Mouse (Mus musculus) liver, postnatal 0 days (tissue): Measurements from ENCODE around the gene Aaas. TPM values are rescaled to one million over a fixed set of nuclear protein-coding genes. Genes with fewer than 3 reads are reported as not detected.

Experiments
- ATAC-seq: fragments of 200-750 bp; cut with Nextera tagmentation; 2 replicates; pipeline ENCODE4 v1.8.0; 2017; ENCODE audit warnings: mild to moderate bottlenecking, moderate library complexity
- DNase-seq: peaks from one replicate; pipeline ENCODE4 v3.0.0-alpha.2; 2016
- H3K27ac ChIP-seq: fragments of 300-500 bp; sonication (generic); 2 replicates; pipeline ENCODE4 v1.5.1; 2014; ENCODE audit warnings: antibody characterized with exemption, moderate library complexity, mild to moderate bottlenecking, low read depth
- H3K27me3 ChIP-seq: fragments of 300-500 bp; sonication (generic); 2 replicates; pipeline ENCODE4 v1.6.1; 2014; ENCODE audit warnings: low read length, control low read depth, mixed read lengths; ENCODE audit not compliant: insufficient read depth
- H3K36me3 ChIP-seq: fragments of 300-500 bp; sonication (generic); replicated peaks from 2 replicates; pipeline ENCODE4 v1.6.1; 2014; ENCODE audit warnings: mild to moderate bottlenecking, control low read depth, low read length, moderate library complexity, mixed read lengths; ENCODE audit not compliant: insufficient read depth
- H3K4me1 ChIP-seq: fragments of 300-500 bp; sonication (generic); 2 replicates; pipeline ENCODE4 v1.6.1; 2014; ENCODE audit warnings: antibody characterized with exemption, mild to moderate bottlenecking, control low read depth; ENCODE audit not compliant: insufficient read depth
- H3K4me2 ChIP-seq: fragments of 300-500 bp; sonication (generic); 2 replicates; pipeline ENCODE4 v1.6.1; 2014; ENCODE audit warnings: low read depth, mild to moderate bottlenecking, low read length, moderate library complexity, mixed read lengths
- H3K4me3 ChIP-seq: fragments of 300-500 bp; sonication (generic); 2 replicates; pipeline ENCODE4 v1.5.1; 2014; ENCODE audit warnings: low read depth, low read length
- H3K9ac ChIP-seq: fragments of 300-500 bp; sonication (generic); replicated peaks from 2 replicates; pipeline ENCODE4 v1.6.1; 2014; ENCODE audit warnings: mild to moderate bottlenecking, moderate library complexity
- H3K9me3 ChIP-seq: fragments of 300-500 bp; sonication (generic); 2 replicates; pipeline ENCODE4 v1.6.1; 2016; ENCODE audit warnings: mild to moderate bottlenecking, control low read depth, low read length, mixed read lengths
- CTCF ChIP-seq: sonication (generic); IDR thresholded peaks from 2 replicates; pipeline ENCODE4 v1.5.1; 2016; ENCODE audit warnings: antibody characterized with exemption, low read depth
- EP300 ChIP-seq: IDR thresholded peaks from 2 replicates; pipeline ENCODE4 v1.6.1; 2016; ENCODE audit warnings: antibody characterized with exemption, low read depth, mild to moderate bottlenecking
- WGBS: fragments of 180-500 bp; shearing (Covaris S2); extraction: QIAGEN DNeasy Blood & Tissue Kit; methylation state at CpG from one replicate; pipeline ENCODE4 v1.1.7; 2014; ENCODE audit not compliant: insufficient replicate concordance; 5-methylcytosine and 5-hydroxymethylcytosine counted together
- polyA plus RNA-seq: library from polyadenylated mRNA; unstranded; fragments of >200 nt; fragmentation: Nextera tagmentation; extraction: Ambion mirVana; gene quantifications from 2 replicates; pipeline ENCODE4 v1.2.1, GENCODE M21; 2015

The Aaas gene
- polyA plus RNA-seq, 1 experiment from 2014 or later, result 18.8 TPM

- H3K27ac ChIP-seq, result no peak overlapping the region
- H3K9me3 ChIP-seq, result no peaks in the 10 kb centered on the region
- DNase-seq (no peak), ATAC-seq (no peak)
- TF ChIP-seq CTCF (no peak), EP300 (no peak)
- H3K4me1 ChIP-seq, result peaks cover 17% of the 10 kb centered on the region
- H3K27me3 ChIP-seq, result no peaks in the 10 kb centered on the region
- no peaks in the 10 kb centered on the region for H3K36me3 ChIP-seq
- H3K4me2 ChIP-seq, result no peak overlapping the region
- 66% methylated on average over 3 of the region's 3 CpGs for WGBS
- H3K4me3 ChIP-seq, result no peak overlapping the region
- H3K9ac ChIP-seq, result no peak overlapping the region
These were observed 38.4 kb upstream of the Aaas start for GRCm38 (mm10) chr15:102388942-102389341.

GRCm38 (mm10) chr15:102386640-102387039, 36.1 kb upstream of the Aaas start:
- no peak overlapping the region for H3K9ac ChIP-seq
- 45% methylated on average over 9 of the region's 9 CpGs for WGBS
- ATAC-seq (peak; percentile 35; the same call in 1 of the 2 replicates), DNase-seq (peak; percentile 77)
- H3K36me3 ChIP-seq, result no peaks in the 10 kb centered on the region
- H3K27ac ChIP-seq, result no peak overlapping the region
- no peak overlapping the region for H3K4me3 ChIP-seq
- TF ChIP-seq CTCF, result no peak
- TF ChIP-seq EP300, result no peak
- H3K4me1 ChIP-seq, result peaks cover 3% of the 10 kb centered on the region; the same call in 1 of the 2 replicates
- no peaks in the 10 kb centered on the region for H3K9me3 ChIP-seq
- no peak overlapping the region for H3K4me2 ChIP-seq
- H3K27me3 ChIP-seq, result no peaks in the 10 kb centered on the region

DNA sequence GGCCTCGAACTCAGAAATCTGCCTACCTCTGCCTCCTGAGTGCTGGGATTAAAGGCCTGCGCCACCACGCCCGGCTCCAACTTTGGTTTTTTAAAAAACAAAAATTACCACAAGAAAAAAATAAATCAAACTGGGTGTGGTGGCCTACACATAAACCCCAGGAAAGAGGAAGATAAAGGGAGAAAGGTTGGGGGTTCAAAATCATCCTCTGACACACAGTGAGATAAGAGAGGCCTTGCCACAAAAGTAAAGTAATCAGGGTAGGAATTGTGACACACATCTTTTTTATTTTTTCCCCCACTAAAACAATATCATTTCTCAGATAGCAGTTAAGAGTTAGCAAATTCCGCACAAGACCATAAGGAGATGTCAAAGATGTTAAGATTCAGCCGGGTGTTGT, 33.1 kb upstream of the Aaas start:
- Histone ChIP-seq H3K4me1 (peaks cover 3% of the 10 kb centered on the region; the same call in 1 of the 2 replicates), H3K4me3 (no peak overlapping the region), H3K36me3 (no peaks in the 10 kb centered on the region), H3K27ac (no peak overlapping the region), H3K4me2 (no peak overlapping the region), H3K9ac (no peak overlapping the region), H3K9me3 (no peaks in the 10 kb centered on the region), H3K27me3 (no peaks in the 10 kb centered on the region)
- ATAC-seq (no peak), DNase-seq (no peak)
- WGBS, result 64% methylated on average over 6 of the region's 6 CpGs
- TF ChIP-seq EP300, result no peak

DNA sequence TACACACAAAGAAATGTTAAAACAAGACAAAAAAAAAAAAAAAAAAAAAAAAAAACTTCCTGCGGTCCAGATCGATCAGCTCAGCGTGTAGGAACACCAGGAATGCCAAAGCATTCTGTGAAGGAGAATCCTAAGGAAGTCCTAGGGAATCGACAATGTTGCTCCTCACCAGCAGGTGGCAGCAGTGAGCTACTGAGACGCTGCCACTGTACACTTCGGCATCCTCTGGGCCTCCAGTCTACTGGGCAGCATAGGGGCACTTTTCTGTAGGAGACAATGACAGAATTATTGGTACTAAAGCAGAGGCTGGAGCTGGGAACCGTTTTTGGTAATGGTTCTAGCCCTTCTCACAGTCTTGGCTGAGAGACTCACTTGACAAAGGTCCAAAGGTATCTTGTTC, 31.0 kb upstream of the Aaas start:
- no peak for TF ChIP-seq EP300
- peak; percentile 99 for TF ChIP-seq CTCF
- H3K27me3 ChIP-seq, result no peaks in the 10 kb centered on the region
- H3K36me3 ChIP-seq, result no peaks in the 10 kb centered on the region
- H3K9ac ChIP-seq, result no peak overlapping the region
- H3K9me3 ChIP-seq, result no peaks in the 10 kb centered on the region
- no peak overlapping the region for H3K4me2 ChIP-seq
- peak; percentile 87 for DNase-seq
- peaks cover 9% of the 10 kb centered on the region for H3K4me1 ChIP-seq
- peak; percentile 30; the same call in 1 of the 2 replicates for ATAC-seq
- H3K4me3 ChIP-seq, result no peak overlapping the region
- WGBS, result under 1% methylated on average over 7 of the region's 7 CpGs
- H3K27ac ChIP-seq, result no peak overlapping the region

DNA sequence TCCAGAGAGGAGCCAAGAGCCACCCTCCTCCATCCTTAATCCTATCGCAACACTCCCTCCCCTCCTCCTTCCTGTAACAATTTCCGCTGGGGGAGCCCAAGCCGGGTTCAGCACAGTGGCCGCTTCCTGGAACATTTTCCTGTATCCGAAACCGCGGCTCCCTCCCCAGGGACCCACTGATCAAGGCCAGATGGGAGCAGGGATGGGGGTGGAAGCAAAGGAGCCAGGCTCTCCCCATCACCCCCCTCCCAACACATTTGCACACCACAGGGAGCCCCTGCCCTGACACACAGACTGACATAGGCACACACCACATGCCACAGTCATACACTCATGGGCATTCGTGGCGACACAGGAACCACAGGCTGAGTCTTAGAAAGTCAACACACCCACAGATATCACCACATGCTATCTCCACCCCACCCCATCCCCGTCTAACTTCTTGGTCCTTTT, 27.3 kb upstream of the Aaas start:
- no peak for TF ChIP-seq CTCF
- 0 out of 2 replicates have a peak, but pooled peaks have one; percentile 26 for TF ChIP-seq EP300
- H3K4me3 ChIP-seq, result peak overlapping the region; percentile 65; the same call in 1 of the 2 replicates
- 8% methylated on average over 10 of the region's 10 CpGs for WGBS
- H3K9ac ChIP-seq, result 0 out of 2 replicates have a peak overlapping the region, but pooled peaks have one; percentile 9
- ATAC-seq (0 out of 2 replicates have a peak, but pooled peaks have one; percentile 21), DNase-seq (no peak)
- H3K9me3 ChIP-seq, result no peaks in the 10 kb centered on the region
- H3K36me3 ChIP-seq, result no peaks in the 10 kb centered on the region
- peaks cover 13% of the 10 kb centered on the region for H3K4me1 ChIP-seq
- peak overlapping the region; percentile 29; the same call in 1 of the 2 replicates for H3K27ac ChIP-seq
- H3K27me3 ChIP-seq, result no peaks in the 10 kb centered on the region
- peak overlapping the region; percentile 98 for H3K4me2 ChIP-seq

DNA sequence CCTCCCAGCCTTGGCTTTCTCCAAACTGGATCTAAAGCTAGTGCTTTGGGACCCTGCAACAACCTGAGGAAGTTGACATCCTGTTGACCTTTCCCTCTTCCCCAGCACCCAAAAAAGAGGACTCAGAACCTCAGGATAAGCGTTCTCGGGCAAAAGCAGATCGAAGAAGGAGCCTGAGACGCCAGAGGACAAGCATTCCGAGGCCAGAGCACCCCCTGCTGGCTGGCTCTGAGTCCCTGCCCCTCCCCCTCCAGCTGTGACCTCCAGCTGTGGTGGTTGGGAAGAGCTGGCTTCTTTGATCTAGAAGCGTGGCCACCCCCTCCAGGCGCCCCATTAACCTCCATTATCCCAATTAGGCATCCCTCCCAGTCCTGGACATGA, 26.6 kb upstream of the Aaas start:
- peaks cover 13% of the 10 kb centered on the region for H3K4me1 ChIP-seq
- H3K4me2 ChIP-seq, result peak overlapping the region; percentile 98
- ATAC-seq, result peak; percentile 88
- peak; percentile 92 for DNase-seq
- peak overlapping the region; percentile 67 for H3K9ac ChIP-seq
- 0% methylated on average over 7 of the region's 7 CpGs for WGBS
- TF ChIP-seq CTCF, result peak; percentile 96
- no peak for TF ChIP-seq EP300
- H3K9me3 ChIP-seq, result no peaks in the 10 kb centered on the region
- H3K27ac ChIP-seq, result peak overlapping the region; percentile 60; the same call in 1 of the 2 replicates
- no peaks in the 10 kb centered on the region for H3K36me3 ChIP-seq
- no peaks in the 10 kb centered on the region for H3K27me3 ChIP-seq
- H3K4me3 ChIP-seq, result peak overlapping the region; percentile 65
